ENCODE assay signal across 11 mouse cellular contexts in genomic region chr5:75704584-75705175, GRCm38 (mm10).
"Had no signal": no experiment of that assay in that cellular context is flagged by ENCODE, and none has a peak within 500 bp of the region (broad histone marks: within the 10 kb centered on the region; RNA-seq: fewer than 3 reads in every experiment).

No protein-coding gene starts in this region.

- H3K4me3 ChIP-seq: layer of hippocampus, adult 2 months; limb, embryonic 13.5 days; midbrain, embryonic 13.5 days had no signal

- H3K27ac ChIP-seq: layer of hippocampus, adult 2 months; limb, embryonic 13.5 days; liver, embryonic 14.5 days; midbrain, embryonic 13.5 days had no signal

- H3K4me1 ChIP-seq: limb, embryonic 13.5 days; midbrain, embryonic 13.5 days had no signal

- H3K9ac ChIP-seq: limb, embryonic 13.5 days; liver, embryonic 14.5 days; midbrain, embryonic 13.5 days had no signal

- ATAC-seq: midbrain, embryonic 13.5 days had no signal

- H3K36me3 ChIP-seq: limb, embryonic 13.5 days; midbrain, embryonic 13.5 days had no signal

- H3K4me2 ChIP-seq: limb, embryonic 13.5 days; midbrain, embryonic 13.5 days had no signal

- DNase-seq: left cerebral cortex, postnatal 4 days; lung, adult 18-20 months; retina, postnatal 1 day; right cerebral cortex, postnatal 4 days; spleen, adult 18-20 months; thymus, adult 18-20 months; thymus, postnatal 14 days had no signal

- H3K27me3 ChIP-seq: limb, embryonic 13.5 days; midbrain, embryonic 13.5 days had no signal
